Mouse (Mus musculus) brain, embryonic 14.5 days (tissue): ENCODE data around the gene Ddx39.

Experiments used
- CTCF ChIP-seq: fragments of 200-500 bp; IDR thresholded peaks from 2 replicates; pipeline ENCODE4 v1.5.1; 2012; ENCODE audit warnings: inconsistent platforms, mild to moderate bottlenecking, moderate library complexity, borderline replicate concordance; ENCODE audit not compliant: insufficient read depth, insufficient read length; ENCODE audit errors: extremely low read depth
- POLR2A ChIP-seq: fragments of 200-500 bp; IDR thresholded peaks from 2 replicates; pipeline ENCODE4 v1.6.1; 2012; ENCODE audit warnings: mild to moderate bottlenecking, inconsistent platforms, borderline replicate concordance; ENCODE audit not compliant: poor library complexity, insufficient read depth, insufficient read length, severe bottlenecking; ENCODE audit errors: extremely low read depth

DNA sequence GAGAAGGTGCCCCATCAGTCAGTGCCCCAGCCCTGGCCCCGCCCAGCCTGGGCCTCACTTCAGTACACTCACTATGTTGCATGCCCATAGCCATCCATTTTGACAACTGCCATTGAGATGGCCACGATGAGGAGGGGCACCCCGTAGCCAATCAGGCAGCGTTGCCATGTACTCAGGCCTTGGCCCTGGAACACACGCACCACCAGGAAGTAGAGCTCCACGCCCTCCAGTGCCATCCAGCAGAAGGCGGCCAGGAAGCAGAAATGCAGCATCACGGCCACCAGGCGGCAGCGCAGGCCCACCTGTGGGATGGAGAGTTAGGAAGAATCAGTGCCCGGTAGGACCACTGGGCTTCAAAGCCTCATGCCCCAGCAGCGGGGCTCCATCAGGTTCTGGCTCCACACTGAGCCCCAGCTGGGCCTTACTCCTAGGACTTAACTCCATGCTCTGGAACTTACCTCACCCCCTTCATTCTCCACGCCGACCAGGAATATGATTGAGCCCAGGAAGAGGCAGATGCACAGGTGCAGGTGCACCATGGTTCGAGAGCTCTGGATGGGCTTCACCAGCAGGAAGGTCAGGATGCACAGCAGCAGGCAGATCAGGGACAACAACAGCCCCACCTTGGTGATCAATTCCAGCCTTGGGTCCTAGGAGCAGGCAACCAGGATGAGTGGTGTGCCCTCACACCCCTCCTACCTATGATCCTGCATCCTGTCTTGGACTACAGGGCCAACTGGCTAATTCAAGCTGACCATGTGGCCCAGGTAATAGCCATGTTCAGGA is 9.9 kb downstream of the Ddx39 start:
- TF ChIP-seq CTCF (peak; percentile 84), POLR2A (no peak)
